Mouse (Mus musculus): ENCODE data around the gene Gm49721.
"Not testable (repeated sequence)": the region's sequence is repeated elsewhere in the genome, so short reads cannot be mapped to it uniquely, and the experiment has no call there.

The Gm49721 gene

GRCm38 (mm10) chr17:6986118-6986517 lies 7.4 kb downstream of the Gm49721 start:
- DNase-seq = not testable (repeated sequence)

GRCm38 (mm10) chr17:6995504-6995903 lies 16.8 kb downstream of the Gm49721 start:
- not testable (repeated sequence) for DNase-seq

GRCm38 (mm10) chr17:6996826-6997225 lies 18.1 kb downstream of the Gm49721 start:
- DNase-seq = not testable (repeated sequence)

GRCm38 (mm10) chr17:6997778-6998490 lies 19.2 kb downstream of the Gm49721 start:
- not testable (repeated sequence) for DNase-seq

GRCm38 (mm10) chr17:7001790-7002585 lies 23.3 kb downstream of the Gm49721 start:
- DNase-seq = not testable (repeated sequence)

GRCm38 (mm10) chr17:7003392-7003791 lies 24.7 kb downstream of the Gm49721 start:
- DNase-seq = not testable (repeated sequence)

GRCm38 (mm10) chr17:7005646-7006045 lies 26.9 kb downstream of the Gm49721 start:
- DNase-seq = peak; percentile 68

GRCm38 (mm10) chr17:7008885-7009284 lies 30.2 kb downstream of the Gm49721 start:
- not testable (repeated sequence) for DNase-seq

- not testable (repeated sequence) for DNase-seq
Measured at GRCm38 (mm10) chr17:7009440-7009839, 30.7 kb downstream of the Gm49721 start.

GRCm38 (mm10) chr17:7009901-7010300 lies 31.2 kb downstream of the Gm49721 start:
- DNase-seq = not testable (repeated sequence)

- not testable (repeated sequence) for DNase-seq
Measured at GRCm38 (mm10) chr17:7014190-7014589, 35.5 kb downstream of the Gm49721 start.

GRCm38 (mm10) chr17:7025257-7025656 lies 46.6 kb downstream of the Gm49721 start, which contains the start of gene Gm1604a:
Gene Gm1604a, plus strand, starts transcription at chr17:7025568.
- DNase-seq = not testable (repeated sequence)

- not testable (repeated sequence) for DNase-seq
Measured at GRCm38 (mm10) chr17:7025764-7026346, 47.2 kb downstream of the Gm49721 start.

- DNase-seq = not testable (repeated sequence)
Measured at GRCm38 (mm10) chr17:7030204-7030603, 51.5 kb downstream of the Gm49721 start.

GRCm38 (mm10) chr17:7030622-7031174 lies 52.0 kb downstream of the Gm49721 start:
- DNase-seq = peak; percentile 19

- DNase-seq = not testable (repeated sequence)
Measured at GRCm38 (mm10) chr17:7033192-7034166, 54.8 kb downstream of the Gm49721 start.

GRCm38 (mm10) chr17:7068997-7069539 lies 90.4 kb downstream of the Gm49721 start:
- not testable (repeated sequence) for DNase-seq

- not testable (repeated sequence) for DNase-seq
Measured at GRCm38 (mm10) chr17:7069561-7070240, 91.0 kb downstream of the Gm49721 start.

- DNase-seq = peak; percentile 38
Measured at GRCm38 (mm10) chr17:7074494-7074893, 95.8 kb downstream of the Gm49721 start.

- DNase-seq = not testable (repeated sequence)
Measured at GRCm38 (mm10) chr17:7075519-7075918, 96.8 kb downstream of the Gm49721 start.

- DNase-seq = not testable (repeated sequence)
Measured at GRCm38 (mm10) chr17:7079558-7079957, 100.9 kb downstream of the Gm49721 start.

Data from retina, postnatal 1 day (tissue).